Mouse (Mus musculus): ENCODE results near the gene Inpp4b. TPM values are rescaled to one million over a fixed set of nuclear protein-coding genes. Genes with fewer than 3 reads are reported as not detected.

Gene Inpp4b
- 0.23 and 0.35 TPM in 2 replicates for polyA plus RNA-seq (2012; rRNA removed)

GRCm38 (mm10) chr8:81342236-81342998, at the start of gene Inpp4b:
TSS of gene Inpp4b (plus strand) at chr8:81342556.

All from liver, embryonic 18 days (tissue).